Mouse (Mus musculus) spleen, postnatal 0 days (tissue): ENCODE measurements around the gene Nedd1. TPM values are rescaled to one million over a fixed set of nuclear protein-coding genes. Genes with fewer than 3 reads are reported as not detected.

ENCODE experiments used
- polyA plus RNA-seq: library from polyadenylated mRNA; unstranded; fragments of >200 nt; fragmentation: Nextera tagmentation; extraction: Ambion mirVana; gene quantifications from 2 replicates; pipeline ENCODE4 v1.2.1, GENCODE M21; 2015

The Nedd1 gene
- polyA plus RNA-seq = 22.2 and 24.7 TPM in 2 replicates

GRCm38 (mm10) chr10:92721771-92722619 is at the start of gene Nedd1:
Gene Nedd1 (minus strand): TSS chr10:92722420.

